Mouse (Mus musculus) large intestine, adult 2 months (tissue): ENCODE results near the gene Clip2. TPM values are rescaled to one million over a fixed set of nuclear protein-coding genes. Genes with fewer than 3 reads are reported as not detected.

ENCODE experiments used
- DNase-seq: peaks from one replicate; pipeline ENCODE4 v3.0.0-alpha.2; 2012; ENCODE audit warnings: low read depth, low spot score
- WGBS: fragments of 180-500 bp; shearing (Covaris S2); methylation state at CpG from one replicate; pipeline ENCODE4 v1.1.7; 2018; 5-methylcytosine and 5-hydroxymethylcytosine counted together
- polyA plus RNA-seq: library from polyadenylated mRNA; depleted of rRNA; stranded (reverse); fragments of >200 nt; gene quantifications from 2 replicates; pipeline ENCODE4 v1.2.3, GENCODE M21; 2012; rRNA removed

The Clip2 gene
- polyA plus RNA-seq, 1 experiment, result 34.0 TPM

GRCm38 (mm10) chr5:134444473-134444872, 107.8 kb downstream of the Clip2 start:
- 49% methylated on average over 7 of the region's 7 CpGs for WGBS
- DNase-seq, result no peak

GRCm38 (mm10) chr5:134442066-134442465, 110.2 kb downstream of the Clip2 start:
- WGBS, result 93% methylated on average over 3 of the region's 3 CpGs

GRCm38 (mm10) chr5:134441105-134441504, 111.1 kb downstream of the Clip2 start:
- WGBS, result 58% methylated on average over 3 of the region's 3 CpGs
- no peak for DNase-seq

More at GRCm38 (mm10) chr5:134442066-134442465, 110.2 kb downstream of the Clip2 start:
- DNase-seq, result no peak

- no peak for DNase-seq
Observed at GRCm38 (mm10) chr5:134440098-134440497, 112.1 kb downstream of the Clip2 start.

GRCm38 (mm10) chr5:134439481-134439880, 112.8 kb downstream of the Clip2 start:
- 80% methylated on average over 7 of the region's 7 CpGs for WGBS
- no peak for DNase-seq

More at GRCm38 (mm10) chr5:134440098-134440497, 112.1 kb downstream of the Clip2 start:
- 39% methylated on average over 12 of the region's 12 CpGs for WGBS

Other genes with a start within 250 kb of the Clip2 start
- 29.3 and 30.0 TPM in 2 replicates for gene Gtf2i, start 237.7 kb downstream of the Clip2 start, polyA plus RNA-seq
- 52.5 and 57.9 TPM in 2 replicates for gene Gtf2ird1, start 95.7 kb downstream of the Clip2 start, polyA plus RNA-seq
- gene Syna, start 7.7 kb upstream of the Clip2 start, polyA plus RNA-seq, result 1.4 and 2.9 TPM in 2 replicates
- 74.4 and 77.1 TPM in 2 replicates for gene Rfc2, start 28.9 kb upstream of the Clip2 start, polyA plus RNA-seq
- gene Lat2, start 62.6 kb upstream of the Clip2 start, polyA plus RNA-seq, result 12.9 TPM in 2 replicates
- gene Eif4h, start 87.1 kb upstream of the Clip2 start, polyA plus RNA-seq, result 246 and 261 TPM in 2 replicates
- gene Limk1, start 136.2 kb upstream of the Clip2 start, polyA plus RNA-seq, result 5.4 and 7.1 TPM in 2 replicates
- 25.6 and 28.5 TPM in 2 replicates for gene Eln, start 194.9 kb upstream of the Clip2 start, polyA plus RNA-seq